Mouse (Mus musculus): ENCODE measurements at regions not wholly inside any gene's neighbourhood (a gene's known extent, or its start where the extent isn't known, plus 50 kb on each side); places are given as distances from the start of the nearest gene placed in this dataset.

DNA sequence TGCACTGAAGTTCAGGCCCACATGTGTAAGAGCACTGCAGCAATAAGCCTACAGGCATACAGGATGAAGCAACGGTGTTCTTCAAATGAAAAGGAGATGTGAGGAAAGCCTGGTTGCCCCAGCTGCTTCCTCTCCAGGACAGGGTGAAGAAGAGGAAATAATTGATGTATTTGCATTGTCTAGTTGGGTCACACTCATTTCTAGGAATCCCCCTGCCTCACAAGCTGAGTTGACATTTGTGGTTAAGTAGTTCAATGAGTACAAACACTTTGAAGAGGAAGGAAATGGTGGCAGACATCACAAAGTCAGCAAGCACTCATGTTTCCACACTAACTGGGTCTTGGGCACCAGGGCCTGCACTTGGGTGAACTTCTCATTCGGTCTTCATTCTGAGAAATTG, 126.2 kb upstream of the Agr3 start:
- Histone ChIP-seq H3K9me3 (ENCODE audit: control insufficient read depth, low read length) (no peaks in the 10 kb centered on the region), H3K4me2 (replicated peaks; ENCODE audit: low read depth, low read length, severe bottlenecking) (no peak overlapping the region), H3K36me3 (ENCODE audit: control insufficient read depth, insufficient read depth, low read length) (no peaks in the 10 kb centered on the region), H3K9ac (ENCODE audit: low read depth, low read length, severe bottlenecking) (no peak overlapping the region), H3K27ac (replicated peaks; ENCODE audit: low read depth, low read length) (no peak overlapping the region), H3K27me3 (ENCODE audit: control insufficient read depth, insufficient read depth, low read length) (no peaks in the 10 kb centered on the region), H3K4me1 (ENCODE audit: control insufficient read depth, insufficient read depth, low read length) (no peaks in the 10 kb centered on the region), H3K4me3 (replicated peaks; ENCODE audit: low read length) (no peak overlapping the region)
- no peak for TF ChIP-seq POLR2A (IDR thresholded peaks at IDR 0.05; ENCODE audit: borderline replicate concordance, extremely low read depth, insufficient read depth, insufficient read length)
- ATAC-seq (ENCODE audit: low FRiP score, low read depth): no peak
- WGBS: 74% methylated on average over 2 of the region's 2 CpGs
- no peak for DNase-seq (ENCODE audit: low spot score)

DNA sequence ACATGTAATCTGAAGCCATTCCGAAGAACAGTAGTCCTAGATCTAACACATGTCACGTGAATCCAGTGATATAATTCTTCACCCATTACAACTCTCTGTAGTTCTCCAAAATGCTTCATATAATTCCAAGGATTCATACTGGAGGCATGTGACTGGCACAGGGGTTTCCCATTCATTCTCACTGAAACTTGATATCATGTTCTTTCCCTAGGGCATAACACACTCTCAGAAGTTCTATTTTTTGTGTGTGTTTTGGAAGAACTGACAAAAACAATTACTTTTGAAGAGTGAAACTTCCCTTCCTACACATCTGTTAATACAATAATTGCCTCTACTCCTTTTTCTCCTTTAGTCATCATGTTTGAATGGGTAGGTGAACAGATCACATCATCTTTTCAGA, 150.0 kb upstream of the Agr3 start:
- WGBS: 84% methylated on average over 2 of the region's 2 CpGs
- DNase-seq (ENCODE audit: low spot score) (no peak), ATAC-seq (ENCODE audit: low FRiP score, low read depth) (no peak)
- Histone ChIP-seq H3K4me1 (ENCODE audit: control insufficient read depth, insufficient read depth, low read length) (no peaks in the 10 kb centered on the region), H3K4me3 (replicated peaks; ENCODE audit: low read length) (no peak overlapping the region), H3K27me3 (ENCODE audit: control insufficient read depth, insufficient read depth, low read length) (no peaks in the 10 kb centered on the region), H3K36me3 (ENCODE audit: control insufficient read depth, insufficient read depth, low read length) (no peaks in the 10 kb centered on the region), H3K9ac (ENCODE audit: low read depth, low read length, severe bottlenecking) (no peak overlapping the region), H3K27ac (replicated peaks; ENCODE audit: low read depth, low read length) (no peak overlapping the region), H3K9me3 (ENCODE audit: control insufficient read depth, low read length) (no peaks in the 10 kb centered on the region), H3K4me2 (replicated peaks; ENCODE audit: low read depth, low read length, severe bottlenecking) (no peak overlapping the region)
- no peak for TF ChIP-seq POLR2A (IDR thresholded peaks at IDR 0.05; ENCODE audit: borderline replicate concordance, extremely low read depth, insufficient read depth, insufficient read length)

DNA sequence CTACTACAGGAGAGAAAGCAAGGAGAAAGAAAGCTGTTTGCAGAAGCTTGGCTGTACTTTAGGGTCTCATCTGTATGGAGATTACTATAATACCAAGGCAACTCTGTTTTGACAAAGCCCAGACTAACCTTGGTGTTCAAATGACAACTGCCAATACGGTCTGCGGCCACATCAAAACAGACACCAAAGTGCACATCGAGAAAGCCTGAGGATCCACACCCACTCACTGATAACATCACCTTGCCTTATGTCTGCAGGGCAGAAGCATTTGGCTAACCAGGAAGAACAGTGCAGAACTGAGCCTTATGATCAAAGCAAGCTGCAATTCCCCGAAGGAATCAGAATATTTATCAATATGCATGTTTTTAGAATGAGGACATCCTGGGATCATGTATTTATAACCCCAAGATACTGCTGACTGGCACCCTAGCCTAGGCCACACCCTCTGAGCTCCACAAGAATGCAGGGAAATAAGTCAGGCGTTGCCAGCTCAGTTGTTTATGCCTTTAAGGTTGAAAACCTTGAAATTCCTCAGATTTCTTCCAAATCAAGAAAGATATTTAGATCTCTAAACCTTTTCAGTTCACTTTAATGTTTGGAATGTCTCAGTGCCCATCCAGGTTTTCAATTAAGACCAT, 154.9 kb upstream of the Agr3 start:
- H3K9ac ChIP-seq (ENCODE audit: low read depth, low read length, severe bottlenecking): no peak overlapping the region
- peak; percentile 12 for DNase-seq (ENCODE audit: low spot score)
- H3K4me1 ChIP-seq (ENCODE audit: control insufficient read depth, insufficient read depth, low read length): no peaks in the 10 kb centered on the region
- TF ChIP-seq POLR2A (IDR thresholded peaks at IDR 0.05; ENCODE audit: borderline replicate concordance, extremely low read depth, insufficient read depth, insufficient read length): no peak
- no peak for ATAC-seq (ENCODE audit: low FRiP score, low read depth)
- no peak overlapping the region for H3K4me2 ChIP-seq (replicated peaks; ENCODE audit: low read depth, low read length, severe bottlenecking)
- no peaks in the 10 kb centered on the region for H3K27me3 ChIP-seq (ENCODE audit: control insufficient read depth, insufficient read depth, low read length)
- H3K4me3 ChIP-seq (replicated peaks; ENCODE audit: low read length): no peak overlapping the region
- H3K36me3 ChIP-seq (ENCODE audit: control insufficient read depth, insufficient read depth, low read length): no peaks in the 10 kb centered on the region
- WGBS: 68% methylated on average over 5 of the region's 5 CpGs
- H3K27ac ChIP-seq (replicated peaks; ENCODE audit: low read depth, low read length): no peak overlapping the region
- H3K9me3 ChIP-seq (ENCODE audit: control insufficient read depth, low read length): no peaks in the 10 kb centered on the region

DNA sequence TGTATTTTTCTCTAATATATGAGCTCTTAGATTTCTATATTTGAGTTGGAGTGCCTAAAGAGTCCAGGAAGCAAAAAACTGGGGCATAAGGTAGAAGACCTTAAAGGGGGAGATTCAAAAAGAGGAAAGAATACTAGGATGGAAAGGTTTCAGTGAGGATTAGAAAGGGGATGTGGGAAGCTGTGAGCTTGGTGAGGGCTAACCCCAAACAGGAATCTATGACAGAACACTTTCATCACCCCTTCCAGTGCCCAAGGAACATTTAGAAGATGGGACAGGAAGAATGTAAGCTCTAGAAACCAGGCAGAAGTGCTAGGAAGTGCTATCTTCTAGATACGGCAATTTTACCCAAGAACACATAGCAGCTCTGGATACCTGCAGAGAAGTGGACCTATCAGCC, 166.5 kb upstream of the Agr3 start:
- Histone ChIP-seq H3K27ac (replicated peaks; ENCODE audit: low read depth, low read length) (no peak overlapping the region), H3K4me1 (ENCODE audit: control insufficient read depth, insufficient read depth, low read length) (no peaks in the 10 kb centered on the region), H3K27me3 (ENCODE audit: control insufficient read depth, insufficient read depth, low read length) (no peaks in the 10 kb centered on the region), H3K36me3 (ENCODE audit: control insufficient read depth, insufficient read depth, low read length) (no peaks in the 10 kb centered on the region), H3K4me3 (replicated peaks; ENCODE audit: low read length) (no peak overlapping the region), H3K9me3 (ENCODE audit: control insufficient read depth, low read length) (0 out of 2 replicates have a peak, but pooled peaks cover 4% of the 10 kb centered on the region), H3K4me2 (replicated peaks; ENCODE audit: low read depth, low read length, severe bottlenecking) (no peak overlapping the region), H3K9ac (ENCODE audit: low read depth, low read length, severe bottlenecking) (no peak overlapping the region)
- no peak for TF ChIP-seq POLR2A (IDR thresholded peaks at IDR 0.05; ENCODE audit: borderline replicate concordance, extremely low read depth, insufficient read depth, insufficient read length)
- DNase-seq (ENCODE audit: low spot score) (no peak), ATAC-seq (ENCODE audit: low FRiP score, low read depth) (no peak)
- WGBS: 89% methylated on average over 1 of the region's 1 CpGs

DNA sequence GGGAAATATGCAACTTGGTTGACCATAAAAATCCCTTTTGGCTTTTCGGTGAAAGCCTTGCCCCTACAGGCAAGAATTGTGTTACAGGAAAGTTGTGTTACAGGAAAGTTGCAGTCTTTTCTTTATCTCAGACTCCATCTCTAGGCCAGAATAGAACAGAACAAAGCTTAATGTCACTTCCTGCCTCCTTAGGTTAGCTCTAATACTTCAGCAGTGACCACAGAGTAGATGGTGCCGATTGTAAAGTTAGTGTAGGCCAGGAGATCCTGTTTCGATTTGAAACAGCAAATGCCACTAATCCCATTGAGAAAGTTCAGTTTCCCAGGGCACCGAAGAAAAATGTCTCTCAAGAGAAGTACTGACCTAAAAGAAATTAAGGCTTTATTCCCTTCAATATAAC, 170.3 kb upstream of the Agr3 start:
- WGBS: 86% methylated on average over 4 of the region's 4 CpGs
- TF ChIP-seq POLR2A (IDR thresholded peaks at IDR 0.05; ENCODE audit: borderline replicate concordance, extremely low read depth, insufficient read depth, insufficient read length): no peak

DNA sequence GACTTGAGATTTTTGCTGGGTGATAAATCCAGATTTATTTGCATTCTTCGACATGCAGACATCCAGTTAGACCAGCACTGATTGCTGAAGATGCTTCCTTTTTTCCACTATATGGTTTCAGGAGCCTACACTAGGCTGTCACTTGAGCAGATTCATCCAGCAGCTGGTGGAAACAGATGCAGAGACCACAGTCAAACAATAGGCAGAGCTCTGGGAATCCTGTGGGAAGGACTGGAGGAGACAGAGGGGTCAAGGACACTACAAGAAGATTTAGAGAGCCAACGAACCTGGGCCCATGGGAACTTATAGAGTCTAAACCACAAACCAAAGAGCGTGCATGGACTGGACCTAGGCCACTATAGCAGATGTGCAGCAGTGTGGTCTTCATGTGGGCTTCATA, 177.4 kb upstream of the Agr3 start:
- Histone ChIP-seq H3K27ac (replicated peaks; ENCODE audit: low read depth, low read length) (no peak overlapping the region), H3K4me2 (replicated peaks; ENCODE audit: low read depth, low read length, severe bottlenecking) (no peak overlapping the region), H3K4me1 (ENCODE audit: control insufficient read depth, insufficient read depth, low read length) (no peaks in the 10 kb centered on the region), H3K9me3 (ENCODE audit: control insufficient read depth, low read length) (no peaks in the 10 kb centered on the region), H3K9ac (ENCODE audit: low read depth, low read length, severe bottlenecking) (no peak overlapping the region), H3K4me3 (replicated peaks; ENCODE audit: low read length) (no peak overlapping the region), H3K27me3 (ENCODE audit: control insufficient read depth, insufficient read depth, low read length) (no peaks in the 10 kb centered on the region), H3K36me3 (ENCODE audit: control insufficient read depth, insufficient read depth, low read length) (no peaks in the 10 kb centered on the region)
- DNase-seq (ENCODE audit: low spot score): no peak
- TF ChIP-seq POLR2A (IDR thresholded peaks at IDR 0.05; ENCODE audit: borderline replicate concordance, extremely low read depth, insufficient read depth, insufficient read length): no peak
- ATAC-seq (ENCODE audit: low FRiP score, low read depth): no peak
- WGBS: 77% methylated on average over 3 of the region's 3 CpGs

More for the DNA sequence above, 170.3 kb upstream of the Agr3 start:
- no peak for ATAC-seq (ENCODE audit: low FRiP score, low read depth)
- no peak overlapping the region for H3K9ac ChIP-seq (ENCODE audit: low read depth, low read length, severe bottlenecking)
- no peaks in the 10 kb centered on the region for H3K4me1 ChIP-seq (ENCODE audit: control insufficient read depth, insufficient read depth, low read length)
- no peak for DNase-seq (ENCODE audit: low spot score)
- no peaks in the 10 kb centered on the region for H3K36me3 ChIP-seq (ENCODE audit: control insufficient read depth, insufficient read depth, low read length)
- H3K9me3 ChIP-seq (ENCODE audit: control insufficient read depth, low read length): 0 out of 2 replicates have a peak, but pooled peaks cover 6% of the 10 kb centered on the region
- H3K27ac ChIP-seq (replicated peaks; ENCODE audit: low read depth, low read length): no peak overlapping the region
- H3K4me2 ChIP-seq (replicated peaks; ENCODE audit: low read depth, low read length, severe bottlenecking): no peak overlapping the region
- H3K27me3 ChIP-seq (ENCODE audit: control insufficient read depth, insufficient read depth, low read length): no peaks in the 10 kb centered on the region
- no peak overlapping the region for H3K4me3 ChIP-seq (replicated peaks; ENCODE audit: low read length)
